Mouse (Mus musculus) induced T-regulatory cell, adult 2 months (primary cell): ENCODE measurements around the gene Farp1.

Experiments used
- DNase-seq: peaks from one replicate; pipeline ENCODE4 v3.0.0-alpha.2; 2012; ENCODE audit warnings: low read depth

Gene Farp1

DNA sequence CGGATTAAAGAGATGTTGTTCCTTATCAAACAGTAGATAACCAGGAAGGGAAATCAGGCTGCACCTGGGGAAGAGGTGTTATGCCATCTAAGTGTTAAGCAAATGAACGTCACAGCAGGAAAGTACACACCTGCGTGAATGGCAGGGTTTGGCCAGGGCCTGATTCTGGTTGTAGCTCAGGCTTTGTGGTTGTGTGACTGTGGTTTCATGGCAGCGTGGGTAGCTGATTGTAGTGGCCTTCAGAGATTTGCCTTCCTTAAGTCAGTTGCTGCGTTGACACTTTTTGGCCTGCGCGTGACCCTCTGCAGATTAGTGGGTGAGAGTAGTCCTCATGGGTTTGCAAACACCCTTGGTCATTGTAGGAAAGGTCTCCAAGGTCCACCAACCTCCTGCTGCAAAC, 111.2 kb downstream of the Farp1 start:
- peak; percentile 55 for DNase-seq

DNA sequence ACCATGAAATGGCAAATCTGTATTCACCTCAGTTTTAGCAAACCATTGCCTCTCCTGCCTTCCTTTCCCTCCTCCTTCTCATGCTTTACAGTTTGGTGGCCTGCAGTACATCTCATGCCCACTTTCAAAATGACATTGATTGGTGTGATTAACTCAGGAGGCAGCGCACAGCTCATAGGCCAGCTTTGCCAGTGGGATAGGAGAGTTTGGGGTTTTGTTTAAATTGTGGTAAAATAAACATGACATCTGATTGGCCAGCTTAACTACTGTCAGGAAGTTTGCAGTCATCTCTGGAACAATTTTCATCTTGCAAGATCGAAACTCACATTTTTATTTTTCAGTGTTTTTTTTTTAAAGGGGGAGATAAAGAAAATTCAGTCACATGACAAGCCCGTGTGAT, 112.0 kb downstream of the Farp1 start:
- DNase-seq: peak; percentile 71

DNA sequence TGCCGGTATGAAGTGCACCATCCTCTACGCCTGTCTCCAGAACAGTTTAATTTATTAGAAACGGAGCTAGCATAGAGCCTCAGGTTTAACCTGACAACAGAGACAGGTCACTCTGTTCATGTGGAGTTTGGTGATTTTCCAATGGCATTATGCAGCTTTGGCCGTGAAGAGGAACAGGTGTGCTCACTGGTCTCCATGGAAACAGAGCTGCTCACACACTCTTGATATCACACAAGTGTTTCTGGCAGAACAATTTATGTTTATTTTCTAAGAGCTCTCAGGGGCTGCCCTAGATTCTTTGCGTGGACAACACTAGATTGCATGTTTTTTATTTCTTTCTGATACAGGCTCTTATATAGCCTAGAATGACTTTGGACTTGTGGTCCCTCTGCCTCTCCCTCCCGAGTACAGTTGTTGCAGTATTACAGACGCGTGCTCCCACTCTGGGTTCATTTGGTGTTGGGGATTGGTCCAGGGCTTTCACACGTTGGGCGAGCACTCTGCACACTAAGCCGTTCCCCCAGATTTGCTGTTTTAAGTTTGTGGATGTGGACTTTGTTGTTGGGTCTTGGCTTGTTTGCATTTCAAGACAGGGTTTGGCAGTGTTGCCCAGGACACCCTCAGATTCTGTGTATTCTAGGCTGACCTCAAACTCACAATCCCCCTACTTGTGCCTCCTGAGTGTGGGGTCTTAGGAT, 113.2 kb downstream of the Farp1 start:
- peak; percentile 10 for DNase-seq

DNA sequence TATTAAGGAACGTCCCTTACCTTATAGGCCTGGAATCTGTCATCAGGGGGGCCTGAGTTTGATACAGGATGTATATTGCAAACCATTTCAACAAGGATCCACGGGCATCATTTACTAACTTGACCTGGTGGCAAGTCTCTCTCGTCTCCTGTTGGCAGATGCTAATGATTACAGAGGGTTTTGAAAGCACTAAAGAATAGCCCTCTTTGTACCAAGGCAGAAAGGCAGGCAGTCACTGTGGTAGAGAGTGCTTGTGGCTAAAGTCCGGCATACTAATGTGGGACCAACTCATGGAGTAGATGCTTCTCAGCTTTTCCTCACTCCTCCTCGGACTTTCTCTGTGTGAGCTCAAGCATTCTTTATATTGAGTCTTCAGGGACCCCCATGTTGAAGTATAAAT, 115.0 kb downstream of the Farp1 start:
- DNase-seq: no peak

DNA sequence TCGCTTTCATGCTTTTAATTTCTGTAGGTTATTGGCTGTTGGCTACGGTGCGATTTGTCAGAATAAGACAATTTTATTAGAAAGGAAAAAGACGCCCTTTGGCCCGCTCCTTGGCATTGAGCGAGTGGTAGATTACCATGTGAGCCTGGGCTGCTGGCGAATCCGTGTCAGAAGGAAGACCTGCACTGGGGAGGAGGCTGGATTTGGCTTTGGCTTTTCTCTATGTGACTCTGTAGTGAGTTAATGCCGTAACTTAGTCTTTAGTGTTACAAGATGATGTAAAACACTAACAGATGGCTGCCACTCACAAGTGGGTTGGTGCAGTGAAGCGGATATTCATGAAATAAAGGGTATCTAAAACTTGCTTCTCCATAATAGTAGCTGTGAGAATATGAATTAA, 116.8 kb downstream of the Farp1 start:
- DNase-seq: no peak

DNA sequence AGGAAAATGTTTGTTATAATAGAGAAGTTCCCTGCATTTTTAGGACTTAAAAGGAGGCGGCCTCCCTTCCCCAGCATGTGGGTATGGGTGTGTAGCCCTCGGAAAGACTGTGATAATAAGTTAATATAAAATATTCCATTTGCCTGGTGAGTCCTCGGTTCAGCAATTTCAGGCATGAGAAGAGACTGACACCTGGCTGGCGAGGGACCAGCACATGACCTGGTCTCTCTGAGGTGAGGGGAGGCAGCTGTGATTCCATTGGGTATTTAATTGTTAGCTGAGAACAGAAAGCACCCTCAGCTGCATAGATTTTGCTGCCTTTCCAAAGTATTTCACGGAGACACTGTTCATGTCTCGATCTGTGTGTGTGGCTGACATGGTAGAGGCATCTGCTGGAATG, 117.8 kb downstream of the Farp1 start:
- DNase-seq: no peak

DNA sequence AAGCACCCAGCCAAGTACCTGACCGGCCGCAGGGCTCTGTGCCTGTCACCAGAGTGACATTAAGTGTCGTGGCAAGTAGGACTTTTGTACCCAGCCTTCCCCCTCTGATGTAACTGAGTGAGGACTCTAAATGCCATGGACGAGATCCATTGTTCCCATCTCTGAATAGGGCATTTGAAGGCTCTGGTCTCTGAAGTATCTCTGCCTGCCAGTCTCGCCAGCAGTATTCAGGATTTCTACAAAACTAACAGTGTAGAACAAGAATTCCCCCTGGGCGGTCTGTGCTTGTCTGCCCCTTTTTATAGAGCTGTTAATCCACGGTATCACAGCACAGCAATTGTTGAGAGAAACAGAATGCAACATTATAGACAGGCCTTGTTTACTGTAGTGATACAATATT, 118.3 kb downstream of the Farp1 start:
- no peak for DNase-seq

DNA sequence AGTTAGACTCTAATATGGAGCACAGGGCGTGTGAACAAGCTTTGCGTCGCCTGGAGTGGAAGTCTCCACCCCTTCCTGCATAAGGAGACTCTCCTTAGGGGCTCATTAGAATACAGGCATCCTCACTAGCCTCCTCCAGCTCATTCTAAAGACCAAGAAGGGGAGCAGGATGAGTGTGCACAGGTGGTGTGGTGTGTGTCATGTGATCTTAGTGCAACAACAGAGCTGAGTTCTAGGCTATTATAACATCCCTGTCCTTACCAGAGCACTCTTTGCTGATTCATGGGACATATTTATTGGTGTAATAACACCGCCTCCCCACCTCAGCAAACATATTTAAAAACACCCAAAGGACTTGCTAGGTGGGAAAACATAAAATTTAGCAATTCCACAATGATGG, 120.2 kb downstream of the Farp1 start:
- DNase-seq: no peak

DNA sequence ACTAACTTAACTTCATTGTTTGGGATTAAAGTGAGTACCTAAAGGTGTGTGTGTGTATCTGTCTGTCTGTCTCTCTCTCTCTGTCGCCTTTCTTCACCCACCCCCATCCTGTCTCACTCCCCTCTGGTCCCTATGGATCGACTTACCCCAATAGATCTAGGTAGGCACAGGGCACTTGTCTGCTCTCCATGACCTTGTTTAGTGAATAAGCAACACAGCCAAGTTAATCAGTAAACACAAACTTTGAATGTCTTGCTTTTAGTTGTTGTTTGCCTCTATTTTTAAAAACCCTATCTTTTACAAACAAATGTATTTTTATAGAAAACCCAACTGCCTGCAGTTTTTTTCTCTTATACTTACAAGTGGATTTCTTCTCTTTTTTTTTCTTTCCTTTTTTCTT, 123.6 kb downstream of the Farp1 start:
- no peak for DNase-seq

DNA sequence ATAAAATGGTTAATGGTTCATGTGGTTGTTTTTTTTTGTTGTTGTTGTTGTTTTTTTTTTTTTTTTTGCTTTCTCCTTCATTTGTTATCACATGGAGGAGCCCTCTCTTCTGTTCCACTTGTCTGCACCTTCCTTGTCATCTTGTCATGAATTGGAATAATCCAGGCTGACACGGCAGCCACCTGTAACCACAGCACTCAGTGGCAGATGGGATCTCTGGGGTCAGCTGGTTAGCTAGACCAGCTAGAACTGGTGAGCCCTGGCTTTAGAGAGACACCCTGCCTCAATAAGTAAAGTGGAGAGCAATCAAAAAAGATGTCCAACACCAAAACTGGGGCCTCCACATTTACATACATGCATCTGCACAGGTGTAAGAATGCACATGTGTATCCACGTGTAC, 127.8 kb downstream of the Farp1 start:
- no peak for DNase-seq

DNA sequence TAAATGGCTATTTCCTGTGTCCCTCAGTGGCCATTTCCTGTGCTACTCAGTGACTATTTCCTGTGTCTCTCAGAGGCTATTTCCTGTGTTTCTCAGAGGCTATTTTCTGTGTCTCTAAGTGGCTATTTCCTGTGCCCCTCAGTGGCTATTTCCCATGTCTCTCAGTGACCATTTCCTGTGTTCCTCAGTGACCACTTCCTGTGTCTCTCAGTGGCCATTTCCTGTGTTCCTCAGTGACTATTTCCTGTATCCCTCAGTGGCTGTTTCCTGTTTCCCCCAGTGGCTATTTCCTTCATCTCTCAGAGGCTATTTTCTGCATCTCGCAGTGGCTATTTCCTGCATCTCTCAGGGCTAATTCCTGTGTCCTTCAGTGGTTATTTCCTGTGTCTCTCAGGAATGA, 129.9 kb downstream of the Farp1 start:
- peak; percentile 42 for DNase-seq

DNA sequence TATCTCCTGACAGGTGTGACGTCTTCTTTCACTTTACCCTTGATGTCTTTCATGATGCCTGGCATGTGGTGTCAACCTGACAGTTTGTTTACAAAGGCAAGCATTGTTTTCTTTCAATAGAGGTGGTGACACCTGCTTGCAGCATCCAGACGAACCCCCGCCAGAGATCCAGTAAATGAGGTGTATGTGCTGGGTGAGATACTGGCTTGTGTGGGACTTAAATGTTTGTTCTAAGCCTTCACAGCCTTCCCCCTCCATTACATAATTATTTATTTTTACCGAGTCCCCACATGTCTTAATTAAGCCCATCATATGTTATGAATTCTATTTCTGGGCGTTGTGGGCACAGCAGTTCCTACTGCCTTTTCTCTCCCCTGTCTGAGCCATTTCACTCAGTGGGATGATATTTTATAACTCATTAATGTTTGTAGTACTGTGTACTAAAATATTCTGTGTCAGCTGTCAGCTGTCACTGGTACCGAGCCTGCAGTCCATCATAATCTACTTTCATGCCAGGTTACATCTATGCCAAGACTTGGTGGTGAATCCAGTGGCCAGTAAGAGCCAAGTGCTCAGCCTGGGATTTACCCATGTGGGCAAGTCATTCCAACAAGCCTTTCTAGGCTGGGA, 130.5 kb downstream of the Farp1 start:
- DNase-seq: no peak

DNA sequence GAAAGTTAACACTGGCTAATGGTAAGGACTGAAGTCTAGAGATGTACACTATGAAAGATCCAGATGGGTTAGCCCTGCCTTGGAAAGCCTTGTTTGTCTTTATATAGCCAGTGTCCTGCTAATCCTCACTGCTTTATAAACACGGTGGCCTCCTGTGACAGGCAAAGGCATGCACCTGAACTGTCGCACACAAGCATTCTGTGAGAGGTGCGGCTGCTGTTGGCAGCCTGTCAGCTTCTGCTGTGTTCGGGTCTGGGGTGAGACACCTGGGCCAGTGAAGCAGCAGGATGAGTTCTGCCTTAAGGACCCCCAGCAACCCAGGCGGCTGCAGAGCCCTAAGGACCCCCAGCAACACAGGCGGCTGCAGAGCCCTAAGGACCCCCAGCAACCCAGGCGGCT, 131.0 kb downstream of the Farp1 start:
- no peak for DNase-seq

DNA sequence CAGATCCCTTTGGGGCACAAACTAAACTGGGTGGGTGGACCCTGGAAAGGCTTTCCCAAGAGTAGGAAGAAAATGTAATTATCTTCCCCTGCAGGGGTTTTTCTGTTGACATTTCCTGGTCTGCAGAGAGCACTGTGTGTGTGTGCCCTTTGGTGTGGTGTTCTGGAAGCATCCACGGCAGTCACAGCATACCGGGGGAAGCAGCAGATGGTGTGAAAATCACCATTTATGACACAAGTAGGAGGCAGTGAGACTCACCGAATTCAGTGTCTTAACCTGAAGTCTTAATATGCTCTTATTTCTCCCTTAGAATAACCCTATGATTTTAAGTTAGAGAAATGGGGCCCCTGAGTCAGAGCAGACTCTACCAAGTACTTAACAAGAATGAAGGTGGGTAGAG, 133.7 kb downstream of the Farp1 start:
- no peak for DNase-seq

DNA sequence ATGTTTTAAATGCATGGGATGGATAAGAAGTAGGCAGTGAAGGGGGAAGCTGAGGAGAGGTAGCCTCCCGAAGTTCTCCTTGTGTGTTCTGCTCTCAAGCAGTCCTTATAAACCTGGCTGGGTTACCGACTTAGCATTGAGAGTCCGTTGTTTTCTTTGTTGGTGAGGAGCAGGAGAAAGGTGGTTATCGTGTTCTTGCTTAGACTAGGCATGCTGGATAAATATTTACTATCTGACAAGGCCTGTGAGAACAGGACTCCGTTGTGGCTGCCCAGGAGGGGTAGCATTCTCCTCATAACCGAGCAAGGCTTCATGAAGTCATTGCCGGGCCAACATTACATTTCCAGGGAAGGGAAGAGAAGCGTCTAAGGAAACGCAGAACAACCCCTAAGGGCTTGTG, 135.3 kb downstream of the Farp1 start:
- DNase-seq: no peak

DNA sequence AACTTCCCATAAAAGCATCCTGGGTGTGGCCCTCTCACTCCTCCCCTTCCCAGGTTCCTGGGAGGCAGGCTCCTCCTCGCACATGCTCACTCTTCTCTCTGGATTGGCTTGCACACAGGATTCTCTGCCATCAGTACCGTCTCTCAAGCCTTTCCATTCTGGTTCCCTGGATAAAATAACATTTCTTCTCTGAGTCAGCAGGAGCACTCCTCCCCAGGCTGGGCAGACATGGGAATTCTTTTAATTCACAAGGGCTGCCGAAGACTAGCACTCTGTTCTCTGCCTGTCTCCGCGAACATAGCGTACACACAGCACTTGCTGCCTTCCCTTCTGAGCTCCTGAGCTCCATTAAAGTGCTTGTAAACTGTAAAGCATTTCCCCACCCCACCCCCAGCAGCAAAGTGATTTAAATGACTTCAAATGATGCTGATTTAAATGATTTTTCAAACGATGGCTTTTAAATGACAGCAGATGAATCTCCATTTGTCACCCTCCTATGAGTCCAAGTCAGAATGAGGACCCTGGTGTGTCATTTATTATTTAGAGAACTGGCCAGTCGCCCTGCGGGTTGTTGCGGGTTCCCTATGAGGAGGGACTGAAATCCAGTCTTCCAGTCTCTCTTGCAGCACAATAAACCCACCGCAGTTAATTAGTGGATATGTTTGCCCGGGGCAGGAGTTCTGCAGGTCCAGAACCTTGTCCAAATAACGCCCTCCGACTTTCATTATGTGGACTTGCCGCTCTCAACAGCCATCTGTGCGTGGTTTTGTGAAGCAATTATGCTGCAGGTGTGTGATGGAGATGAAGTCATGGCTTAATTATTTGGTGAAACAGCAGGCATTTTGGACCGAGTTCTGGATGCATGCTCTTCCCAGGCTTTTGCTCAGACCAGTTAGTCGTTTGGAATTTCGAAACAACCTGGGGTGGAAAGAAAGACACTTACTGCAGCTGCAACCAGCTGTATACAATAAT, 137.4 kb downstream of the Farp1 start:
- DNase-seq: no peak

DNA sequence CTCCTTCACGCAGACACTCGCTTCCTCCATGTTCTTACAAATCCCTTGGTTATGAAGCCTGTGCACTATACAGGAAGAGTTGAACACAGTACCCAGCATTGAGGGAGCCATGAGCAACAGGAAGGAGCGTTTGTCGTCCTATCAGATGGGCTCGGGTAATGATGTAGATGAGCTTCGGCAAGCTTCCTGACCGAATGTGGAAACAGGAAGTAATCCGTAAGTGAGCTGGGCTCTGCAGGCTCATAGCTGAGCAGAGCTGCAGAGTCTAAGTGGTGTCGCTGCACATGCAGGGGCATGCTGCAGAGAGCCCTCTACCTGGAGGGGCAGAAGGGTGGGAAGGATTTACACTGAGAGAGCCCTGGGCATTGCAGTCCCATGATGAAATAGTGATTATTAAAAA, 140.4 kb downstream of the Farp1 start:
- DNase-seq: peak; percentile 30

DNA sequence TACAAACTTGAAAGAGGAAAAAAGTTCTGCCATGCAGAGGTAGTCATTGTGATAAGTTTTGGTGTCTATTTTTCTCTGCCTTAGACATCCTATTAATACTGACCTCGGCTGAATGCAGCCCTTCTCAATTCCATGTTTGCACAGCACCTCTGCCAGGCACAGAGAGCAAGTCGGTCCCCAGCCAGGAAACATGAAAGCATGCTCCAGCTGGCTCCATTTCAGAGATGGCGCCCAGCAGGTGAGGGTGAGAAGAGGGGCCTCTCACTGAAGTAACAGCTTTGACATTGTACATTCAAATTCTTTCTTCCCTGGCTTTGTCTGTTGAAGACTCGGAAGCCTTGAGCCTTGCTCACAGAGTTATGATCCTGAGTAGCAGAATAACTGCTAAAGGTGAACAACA, 140.9 kb downstream of the Farp1 start:
- DNase-seq: no peak

DNA sequence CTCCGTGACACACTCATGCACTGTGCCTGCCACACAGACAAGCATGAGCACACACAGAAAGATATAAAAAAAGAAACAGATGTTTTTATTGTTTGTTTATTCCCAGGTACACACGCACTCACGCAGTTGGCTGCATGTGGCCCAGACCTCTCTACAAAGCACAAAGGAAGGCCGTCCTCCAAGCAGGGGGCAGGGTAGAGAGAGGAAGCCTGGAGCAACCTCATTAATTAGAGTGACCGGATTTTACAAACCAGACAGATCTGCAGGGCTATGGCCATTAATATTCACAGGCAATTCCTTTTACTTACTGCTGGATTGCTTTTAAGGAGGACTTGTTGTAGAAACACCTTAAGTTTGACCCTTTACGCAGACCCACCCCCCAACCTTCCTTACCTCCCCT, 142.9 kb downstream of the Farp1 start:
- no peak for DNase-seq

DNA sequence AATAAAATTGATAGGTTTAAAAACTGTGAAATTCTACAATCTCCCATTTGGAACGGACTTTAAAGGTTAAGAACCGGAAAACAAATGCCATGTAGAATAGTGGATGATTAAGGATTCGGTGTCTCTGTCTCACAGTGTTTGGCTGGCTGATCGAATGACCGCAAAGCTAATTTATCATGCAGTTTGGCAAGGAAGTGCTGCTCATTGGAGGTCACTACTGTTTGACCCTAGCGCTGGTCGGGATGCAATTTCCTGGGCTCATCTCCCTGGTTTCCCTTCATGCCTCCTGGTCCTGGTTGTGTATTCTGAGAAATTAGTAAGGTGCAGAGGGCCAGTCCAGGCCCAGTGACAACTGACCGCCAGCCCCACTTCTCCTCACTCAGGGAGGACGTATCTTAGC, 145.6 kb downstream of the Farp1 start:
- no peak for DNase-seq

DNA sequence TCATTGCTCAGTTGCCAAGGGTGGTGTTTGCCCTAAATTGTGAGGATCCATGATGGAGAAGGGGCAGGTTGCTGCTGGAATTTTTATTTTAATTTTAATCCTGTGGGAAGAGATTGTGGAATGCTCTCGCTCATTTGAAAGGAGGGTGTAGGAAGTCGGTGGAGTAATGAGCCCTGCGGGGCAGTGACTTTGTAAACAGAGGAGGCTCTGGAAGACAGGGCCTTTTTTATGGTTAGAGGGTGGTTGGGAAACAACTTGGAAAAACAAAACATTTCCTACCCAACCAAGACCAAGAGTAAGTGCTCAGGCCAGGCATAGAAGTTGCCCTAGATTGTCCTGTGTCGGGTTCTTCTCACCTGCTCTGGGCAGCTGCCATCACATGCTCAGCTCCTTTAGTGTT, 146.8 kb downstream of the Farp1 start:
- no peak for DNase-seq

DNA sequence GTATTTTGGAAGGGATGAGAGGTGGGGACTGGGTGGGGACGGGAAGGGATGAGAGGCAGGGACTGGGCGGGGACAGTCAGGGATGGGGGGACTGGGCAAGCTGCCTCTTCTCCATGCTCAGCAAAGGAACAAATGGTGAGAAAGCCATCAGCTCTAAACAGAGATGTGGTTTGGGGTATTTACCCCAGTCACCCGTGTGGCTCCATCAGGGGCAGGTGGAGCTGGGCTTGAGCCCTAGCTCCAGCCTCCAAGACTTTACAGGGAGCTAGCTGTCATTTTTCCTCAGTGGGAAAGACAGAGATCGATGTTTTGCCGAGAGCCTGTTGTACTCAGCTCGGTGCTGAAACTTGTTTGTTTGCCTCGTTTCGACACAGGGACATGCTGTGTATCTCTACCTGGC, 148.0 kb downstream of the Farp1 start:
- no peak for DNase-seq
